Mouse (Mus musculus) heart, adult 2 months (tissue): ENCODE measurements around the gene Nmi.

Experiments
- CTCF ChIP-seq: fragments of 200-600 bp; IDR thresholded peaks from 2 replicates; pipeline ENCODE4 v1.8.1; 2022; ENCODE audit warnings: antibody characterized with exemption, mild to moderate bottlenecking, moderate library complexity
- POLR2A ChIP-seq: fragments of 200-500 bp; IDR thresholded peaks from 2 replicates; pipeline ENCODE4 v1.6.1; 2011; ENCODE audit warnings: mild to moderate bottlenecking, low read depth, low read length, control low read depth; ENCODE audit not compliant: insufficient read depth

DNA sequence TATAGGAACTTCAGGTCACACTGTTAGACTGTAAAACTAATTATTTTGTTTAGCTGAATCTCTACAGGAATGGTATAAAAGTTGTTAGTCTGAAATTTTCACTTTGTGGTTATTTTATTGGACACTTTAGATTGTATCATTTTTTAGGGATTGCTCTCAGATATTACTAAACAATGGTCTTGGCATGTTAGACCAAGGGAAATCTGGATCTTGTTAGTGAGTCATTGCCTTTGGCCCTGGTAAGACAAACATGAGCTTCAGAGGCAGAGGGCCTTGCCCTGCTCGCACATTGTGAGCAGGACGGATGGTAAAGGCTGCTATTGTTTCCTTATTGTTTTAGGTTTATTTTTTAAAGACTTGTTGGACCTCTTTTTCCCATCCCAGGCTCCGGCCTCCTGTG lies 33.1 kb upstream of the Nmi start:
- TF ChIP-seq CTCF (no peak), POLR2A (no peak)
